Mouse (Mus musculus) intestine, postnatal 0 days (tissue): ENCODE data around the gene Idh2. TPM values are rescaled to one million over a fixed set of nuclear protein-coding genes. Genes with fewer than 3 reads are reported as not detected.

Experiments used
- ATAC-seq: fragments of 200-750 bp; cut with Nextera tagmentation; 2 replicates; pipeline ENCODE4 v1.8.0; 2017; ENCODE audit warnings: mild to moderate bottlenecking, moderate TSS enrichment, moderate library complexity
- H3K27ac ChIP-seq: fragments of 300-500 bp; sonication (generic); 2 replicates; pipeline ENCODE4 v1.5.1; 2014; ENCODE audit warnings: mild to moderate bottlenecking, low read depth, low read length, moderate library complexity
- H3K27me3 ChIP-seq: fragments of 300-500 bp; sonication (generic); replicated peaks from 2 replicates; pipeline ENCODE4 v1.6.1; 2014; ENCODE audit warnings: low read length, mixed read lengths; ENCODE audit not compliant: control insufficient read depth, insufficient read depth
- H3K36me3 ChIP-seq: fragments of 300-500 bp; sonication (generic); 2 replicates; pipeline ENCODE4 v1.6.1; 2014; ENCODE audit warnings: mild to moderate bottlenecking, moderate library complexity; ENCODE audit not compliant: control insufficient read depth, insufficient read depth
- H3K4me1 ChIP-seq: fragments of 300-500 bp; sonication (generic); replicated peaks from 2 replicates; pipeline ENCODE4 v1.6.1; 2014; ENCODE audit warnings: antibody characterized with exemption, low read length, mixed read lengths; ENCODE audit not compliant: control insufficient read depth, insufficient read depth
- H3K4me2 ChIP-seq: fragments of 300-500 bp; sonication (generic); replicated peaks from 2 replicates; pipeline ENCODE4 v1.6.1; 2014; ENCODE audit warnings: low read depth, mild to moderate bottlenecking, moderate library complexity
- H3K4me3 ChIP-seq: fragments of 300-500 bp; sonication (generic); 2 replicates; pipeline ENCODE4 v1.5.1; 2014; ENCODE audit warnings: low read depth, low read length
- H3K9ac ChIP-seq: fragments of 300-500 bp; sonication (generic); 2 replicates; pipeline ENCODE4 v1.6.1; 2014; ENCODE audit warnings: mild to moderate bottlenecking, low read depth, low read length
- H3K9me3 ChIP-seq: fragments of 300-500 bp; sonication (generic); 2 replicates; pipeline ENCODE4 v1.6.1; 2016; ENCODE audit warnings: mixed run types; ENCODE audit not compliant: control insufficient read depth
- CTCF ChIP-seq: sonication (generic); IDR thresholded peaks from 2 replicates; pipeline ENCODE4 v1.5.1; 2016; ENCODE audit warnings: low read depth, mild to moderate bottlenecking, control low read depth, antibody characterized with exemption, moderate library complexity
- WGBS: fragments of 180-500 bp; shearing (Covaris S2); extraction: QIAGEN DNeasy Blood & Tissue Kit; methylation state at CpG from one replicate; pipeline ENCODE4 v1.1.7; 2014; 5-methylcytosine and 5-hydroxymethylcytosine counted together
- polyA plus RNA-seq: library from polyadenylated mRNA; unstranded; fragments of >200 nt; fragmentation: Nextera tagmentation; extraction: Ambion mirVana; gene quantifications from 2 replicates; pipeline ENCODE4 v1.2.1, GENCODE M21; 2015

The Idh2 gene
- polyA plus RNA-seq, 1 experiment from 2014 or later: 190 TPM

- H3K4me1 ChIP-seq: no peaks in the 10 kb centered on the region
- no peaks in the 10 kb centered on the region for H3K36me3 ChIP-seq
- H3K9me3 ChIP-seq: no peaks in the 10 kb centered on the region
- no peak for ATAC-seq
- H3K4me2 ChIP-seq: no peak overlapping the region
- no peak for TF ChIP-seq CTCF
- no peak overlapping the region for H3K4me3 ChIP-seq
- no peaks in the 10 kb centered on the region for H3K27me3 ChIP-seq
- H3K9ac ChIP-seq: no peak overlapping the region
- H3K27ac ChIP-seq: no peak overlapping the region
- 93% methylated on average over 8 of the region's 8 CpGs for WGBS
Measured at GRCm38 (mm10) chr7:80152756-80153155, 37.6 kb upstream of the Idh2 start.

GRCm38 (mm10) chr7:80152152-80152551 lies 37.0 kb upstream of the Idh2 start:
- H3K36me3 ChIP-seq: no peaks in the 10 kb centered on the region
- no peak overlapping the region for H3K27ac ChIP-seq
- no peaks in the 10 kb centered on the region for H3K9me3 ChIP-seq
- no peak overlapping the region for H3K4me2 ChIP-seq
- no peak overlapping the region for H3K9ac ChIP-seq
- no peak for ATAC-seq
- no peaks in the 10 kb centered on the region for H3K27me3 ChIP-seq
- TF ChIP-seq CTCF: peak; percentile 68
- H3K4me1 ChIP-seq: no peaks in the 10 kb centered on the region
- H3K4me3 ChIP-seq: no peak overlapping the region
- WGBS: 65% methylated on average over 6 of the region's 6 CpGs

GRCm38 (mm10) chr7:80149356-80149755 lies 34.2 kb upstream of the Idh2 start:
- Histone ChIP-seq H3K4me3 (no peak overlapping the region), H3K36me3 (no peaks in the 10 kb centered on the region), H3K9me3 (no peaks in the 10 kb centered on the region), H3K9ac (no peak overlapping the region), H3K27me3 (no peaks in the 10 kb centered on the region), H3K4me2 (no peak overlapping the region), H3K27ac (no peak overlapping the region; the same call in 1 of the 2 replicates), H3K4me1 (no peaks in the 10 kb centered on the region)
- no peak for ATAC-seq
- no peak for TF ChIP-seq CTCF
- 54% methylated on average over 9 of the region's 9 CpGs for WGBS

- no peak overlapping the region for H3K9ac ChIP-seq
- peak; percentile 80 for ATAC-seq
Measured at GRCm38 (mm10) chr7:80146077-80146476, 30.9 kb upstream of the Idh2 start.

GRCm38 (mm10) chr7:80144695-80145094 lies 29.5 kb upstream of the Idh2 start:
- H3K9me3 ChIP-seq: no peaks in the 10 kb centered on the region
- no peak for ATAC-seq
- no peak overlapping the region for H3K9ac ChIP-seq
- H3K4me2 ChIP-seq: no peak overlapping the region
- H3K36me3 ChIP-seq: no peaks in the 10 kb centered on the region
- H3K27ac ChIP-seq: no peak overlapping the region
- H3K4me3 ChIP-seq: no peak overlapping the region
- no peaks in the 10 kb centered on the region for H3K4me1 ChIP-seq
- 87% methylated on average over 7 of the region's 7 CpGs for WGBS
- no peak for TF ChIP-seq CTCF
- no peaks in the 10 kb centered on the region for H3K27me3 ChIP-seq

More at GRCm38 (mm10) chr7:80146077-80146476, 30.9 kb upstream of the Idh2 start:
- Histone ChIP-seq H3K36me3 (no peaks in the 10 kb centered on the region), H3K4me3 (no peak overlapping the region), H3K4me1 (no peaks in the 10 kb centered on the region), H3K4me2 (no peak overlapping the region), H3K27ac (no peak overlapping the region), H3K27me3 (no peaks in the 10 kb centered on the region), H3K9me3 (no peaks in the 10 kb centered on the region)
- WGBS: 42% methylated on average over 8 of the region's 8 CpGs
- TF ChIP-seq CTCF: no peak

- H3K36me3 ChIP-seq: no peaks in the 10 kb centered on the region
- H3K4me2 ChIP-seq: no peak overlapping the region
- TF ChIP-seq CTCF: no peak
- no peak overlapping the region for H3K9ac ChIP-seq
- H3K9me3 ChIP-seq: no peaks in the 10 kb centered on the region
- no peak for ATAC-seq
- no peaks in the 10 kb centered on the region for H3K4me1 ChIP-seq
- H3K27ac ChIP-seq: no peak overlapping the region
- H3K4me3 ChIP-seq: no peak overlapping the region
- WGBS: 45% methylated on average over 22 of the region's 22 CpGs
- H3K27me3 ChIP-seq: no peaks in the 10 kb centered on the region
Measured at GRCm38 (mm10) chr7:80143331-80144273, 28.4 kb upstream of the Idh2 start.
